Mouse (Mus musculus): Measurements from ENCODE around the gene Prdx6. TPM values are rescaled to one million over a fixed set of nuclear protein-coding genes. Genes with fewer than 3 reads are reported as not detected.
A peak's percentile ranks its signal among the peaks of the same experiment; 100 is the strongest.
"Not testable (repeated sequence)": the region's sequence is repeated elsewhere in the genome, so short reads cannot be mapped to it uniquely, and the experiment has no call there.

Gene Prdx6
- polyA plus RNA-seq, 1 experiment from 2014 or later = 732 TPM

GRCm38 (mm10) chr1:161214465-161214864, 36.6 kb downstream of the Prdx6 start:
- Histone ChIP-seq H3K4me2 (ENCODE audit: low read depth, severe bottlenecking) (no peak overlapping the region), H3K27ac (replicated peaks; ENCODE audit: low read depth, low read length) (no peak overlapping the region), H3K9me3 (ENCODE audit: control insufficient read depth, low read length) (no peaks in the 10 kb centered on the region), H3K36me3 (ENCODE audit: control insufficient read depth, insufficient read depth, low read length) (no peaks in the 10 kb centered on the region), H3K4me3 (ENCODE audit: low read depth, low read length) (no peak overlapping the region), H3K9ac (ENCODE audit: low read length) (no peak overlapping the region), H3K4me1 (ENCODE audit: control insufficient read depth, insufficient read depth, low read length) (no peaks in the 10 kb centered on the region), H3K27me3 (ENCODE audit: control insufficient read depth, insufficient read depth, low read length) (no peaks in the 10 kb centered on the region)
- no peak for DNase-seq (ENCODE audit: low spot score)
- WGBS = 35% methylated on average over 4 of the region's 4 CpGs
- no peak for ATAC-seq (ENCODE audit: insufficient number of reproducible peaks, low FRiP score, low TSS enrichment, low read depth)

DNA sequence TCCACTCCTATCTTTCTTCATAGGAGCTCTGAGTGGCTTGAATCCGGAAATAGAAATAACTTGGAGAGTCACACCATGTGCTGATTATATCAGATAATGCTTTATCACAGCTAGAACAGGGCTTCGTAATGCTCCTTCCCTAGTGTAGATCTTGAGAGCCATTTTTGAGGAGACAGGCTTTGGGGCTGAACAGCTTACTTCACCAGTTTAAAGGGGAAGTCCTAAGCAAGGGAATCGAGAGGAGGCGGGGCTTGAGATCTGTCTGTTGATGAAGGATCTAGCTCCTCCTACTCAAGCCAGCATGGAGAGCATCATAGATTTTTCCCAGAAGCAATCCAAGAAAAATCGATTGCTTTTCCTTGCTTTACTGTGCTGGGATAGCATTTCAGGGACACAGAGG, 51.2 kb downstream of the Prdx6 start:
- no peaks in the 10 kb centered on the region for H3K27me3 ChIP-seq (ENCODE audit: control insufficient read depth, insufficient read depth, low read length)
- no peak for ATAC-seq (ENCODE audit: insufficient number of reproducible peaks, low FRiP score, low TSS enrichment, low read depth)
- no peaks in the 10 kb centered on the region for H3K9me3 ChIP-seq (ENCODE audit: control insufficient read depth, low read length)
- H3K27ac ChIP-seq (replicated peaks; ENCODE audit: low read depth, low read length) = no peak overlapping the region
- H3K36me3 ChIP-seq (ENCODE audit: control insufficient read depth, insufficient read depth, low read length) = no peaks in the 10 kb centered on the region
- 78% methylated on average over 5 of the region's 5 CpGs for WGBS
- no peak overlapping the region for H3K4me2 ChIP-seq (ENCODE audit: low read depth, severe bottlenecking)
- H3K9ac ChIP-seq (ENCODE audit: low read length) = no peak overlapping the region
- no peaks in the 10 kb centered on the region for H3K4me1 ChIP-seq (ENCODE audit: control insufficient read depth, insufficient read depth, low read length)
- no peak overlapping the region for H3K4me3 ChIP-seq (ENCODE audit: low read depth, low read length)
- no peak for DNase-seq (ENCODE audit: low spot score)

DNA sequence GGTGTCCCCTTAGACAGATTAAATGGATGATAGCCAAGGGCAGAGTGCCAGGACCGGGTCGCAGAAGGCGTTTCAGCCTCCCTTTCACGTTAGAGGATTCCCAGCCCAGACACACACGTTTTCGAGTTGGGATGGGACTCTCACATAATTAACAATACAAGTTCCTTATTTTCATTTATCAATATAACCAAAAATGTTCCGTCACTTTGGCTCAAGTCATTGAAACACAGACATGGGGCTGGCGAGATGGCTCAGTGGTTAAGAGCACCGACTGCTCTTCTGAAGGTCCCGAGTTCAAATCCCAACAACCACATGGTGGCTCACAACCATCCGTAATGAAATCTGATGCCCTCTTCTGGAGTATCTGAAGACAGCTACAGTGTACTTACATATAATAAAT, 54.7 kb downstream of the Prdx6 start:
- H3K4me1 ChIP-seq (ENCODE audit: control insufficient read depth, insufficient read depth, low read length); H3K36me3 ChIP-seq (ENCODE audit: control insufficient read depth, insufficient read depth, low read length); H3K27ac ChIP-seq (replicated peaks; ENCODE audit: low read depth, low read length); H3K27me3 ChIP-seq (ENCODE audit: control insufficient read depth, insufficient read depth, low read length); H3K9ac ChIP-seq (ENCODE audit: low read length); DNase-seq (ENCODE audit: low spot score); H3K4me2 ChIP-seq (ENCODE audit: low read depth, severe bottlenecking); H3K4me3 ChIP-seq (ENCODE audit: low read depth, low read length); H3K9me3 ChIP-seq (ENCODE audit: control insufficient read depth, low read length): not testable (repeated sequence)
- 0 out of 2 replicates have a peak, but pooled peaks have one; percentile 9 for ATAC-seq (ENCODE audit: insufficient number of reproducible peaks, low FRiP score, low TSS enrichment, low read depth)
- WGBS = 67% methylated on average over 11 of the region's 11 CpGs

DNA sequence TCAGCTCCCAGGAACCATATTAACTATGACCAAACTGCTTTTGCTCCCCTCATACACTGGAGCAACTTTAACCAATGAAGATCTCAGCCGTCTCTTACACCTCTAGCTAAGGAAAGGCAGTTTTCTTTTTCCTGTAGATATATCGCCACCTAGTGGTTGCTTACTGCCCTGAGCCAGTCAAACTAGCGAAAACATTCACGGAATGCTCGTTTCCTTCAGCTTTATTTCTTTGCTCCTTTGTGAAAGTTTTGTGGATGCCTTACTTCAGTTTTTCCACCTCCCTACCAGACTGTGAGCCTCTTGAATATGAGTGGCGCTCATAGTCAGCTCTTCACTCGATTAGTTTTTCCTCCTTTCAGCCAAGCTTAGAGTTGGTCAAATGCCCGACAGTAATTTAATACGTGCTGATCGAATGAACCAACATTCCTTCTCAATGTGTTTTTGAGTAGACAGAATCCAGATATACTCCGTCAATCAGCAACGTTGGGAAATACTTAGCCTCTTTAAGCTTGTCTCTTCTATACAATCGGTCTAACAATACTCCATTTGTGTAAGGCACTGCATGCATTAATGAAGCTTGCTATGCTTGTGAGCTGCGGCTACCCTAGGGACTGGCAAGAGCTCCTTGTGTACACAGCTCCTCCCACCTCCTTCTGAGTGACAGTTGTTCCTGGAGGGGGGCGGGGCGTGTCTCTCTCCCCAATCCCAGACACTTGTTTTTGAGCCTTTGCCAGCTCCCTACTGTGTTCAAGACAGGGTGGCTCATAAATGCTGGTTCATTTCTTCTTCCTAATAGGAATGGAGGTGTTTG, 55.3 kb downstream of the Prdx6 start:
- no peaks in the 10 kb centered on the region for H3K4me1 ChIP-seq (ENCODE audit: control insufficient read depth, insufficient read depth, low read length)
- no peaks in the 10 kb centered on the region for H3K9me3 ChIP-seq (ENCODE audit: control insufficient read depth, low read length)
- peak overlapping the region; percentile 48; the same call in 1 of the 2 replicates for H3K9ac ChIP-seq (ENCODE audit: low read length)
- H3K36me3 ChIP-seq (ENCODE audit: control insufficient read depth, insufficient read depth, low read length) = no peaks in the 10 kb centered on the region
- ATAC-seq (ENCODE audit: insufficient number of reproducible peaks, low FRiP score, low TSS enrichment, low read depth) (peak; percentile 91), DNase-seq (ENCODE audit: low spot score) (peak; percentile 83)
- H3K4me3 ChIP-seq (ENCODE audit: low read depth, low read length) = peak overlapping the region; percentile 37
- WGBS = under 1% methylated on average over 16 of the region's 16 CpGs
- no peak overlapping the region; the same call in 1 of the 2 replicates for H3K27ac ChIP-seq (replicated peaks; ENCODE audit: low read depth, low read length)
- no peaks in the 10 kb centered on the region for H3K27me3 ChIP-seq (ENCODE audit: control insufficient read depth, insufficient read depth, low read length)
- peak overlapping the region; percentile 58 for H3K4me2 ChIP-seq (ENCODE audit: low read depth, severe bottlenecking)

DNA sequence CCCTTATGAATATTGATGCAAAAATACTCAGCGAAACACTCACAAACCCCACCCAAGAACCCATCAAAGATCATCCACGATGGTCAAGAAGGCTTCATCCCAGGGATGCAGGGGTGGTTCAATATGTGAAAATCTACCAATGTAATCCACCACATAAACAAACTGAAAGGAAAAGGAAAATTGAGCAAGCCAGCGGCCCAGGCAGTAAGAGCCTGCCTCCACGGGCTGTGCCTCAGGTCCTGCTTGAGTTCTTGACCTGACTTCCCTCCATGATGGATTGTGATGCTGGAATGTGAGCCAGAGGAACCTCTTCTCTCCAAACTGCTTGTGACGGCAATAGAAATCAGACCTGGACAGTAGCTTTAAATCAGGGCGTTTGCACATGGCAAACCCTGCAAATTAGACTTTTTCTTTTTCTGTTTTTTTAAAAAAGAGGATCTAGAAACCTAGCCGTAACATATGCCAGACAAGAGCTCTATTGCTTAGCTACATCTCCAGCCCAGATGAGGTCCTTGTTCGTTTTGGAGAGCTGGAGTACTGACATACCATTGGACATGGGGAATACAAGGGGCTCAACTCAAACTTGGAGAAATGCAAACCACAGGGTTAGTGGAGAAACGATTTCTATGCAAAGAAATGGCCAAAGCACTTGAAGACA, 60.6 kb downstream of the Prdx6 start:
- H3K9me3 ChIP-seq (ENCODE audit: control insufficient read depth, low read length) = no peaks in the 10 kb centered on the region
- H3K27me3 ChIP-seq (ENCODE audit: control insufficient read depth, insufficient read depth, low read length) = no peaks in the 10 kb centered on the region
- no peaks in the 10 kb centered on the region for H3K36me3 ChIP-seq (ENCODE audit: control insufficient read depth, insufficient read depth, low read length)
- H3K4me2 ChIP-seq (ENCODE audit: low read depth, severe bottlenecking) = no peak overlapping the region
- H3K4me3 ChIP-seq (ENCODE audit: low read depth, low read length) = no peak overlapping the region
- no peak overlapping the region for H3K27ac ChIP-seq (replicated peaks; ENCODE audit: low read depth, low read length)
- WGBS = 76% methylated on average over 9 of the region's 9 CpGs
- ATAC-seq (ENCODE audit: insufficient number of reproducible peaks, low FRiP score, low TSS enrichment, low read depth) (no peak), DNase-seq (ENCODE audit: low spot score) (no peak)
- H3K9ac ChIP-seq (ENCODE audit: low read length) = no peak overlapping the region
- H3K4me1 ChIP-seq (ENCODE audit: control insufficient read depth, insufficient read depth, low read length) = no peaks in the 10 kb centered on the region

Other genes starting within 250 kb of the Prdx6 start
- 9.3 and 11.5 TPM in 2 replicates for gene Zbtb37, start 216.4 kb downstream of the Prdx6 start, polyA plus RNA-seq (2014; fragmentation: Nextera tagmentation; extraction: Ambion mirVana)
- gene Dars2, start 180.6 kb downstream of the Prdx6 start, polyA plus RNA-seq (2014; fragmentation: Nextera tagmentation; extraction: Ambion mirVana) = 48.0 and 51.6 TPM in 2 replicates
- 41.7 and 44.8 TPM in 2 replicates for gene Cenpl, start 180.5 kb downstream of the Prdx6 start, polyA plus RNA-seq (2014; fragmentation: Nextera tagmentation; extraction: Ambion mirVana)
- 18.1 and 21.1 TPM in 2 replicates for gene Klhl20, start 119.7 kb downstream of the Prdx6 start, polyA plus RNA-seq (2014; fragmentation: Nextera tagmentation; extraction: Ambion mirVana)
- 3.3 and 3.8 TPM in 2 replicates for gene Ankrd45, start 108.5 kb downstream of the Prdx6 start, polyA plus RNA-seq (2014; fragmentation: Nextera tagmentation; extraction: Ambion mirVana)
- gene Tex50, start 91.9 kb downstream of the Prdx6 start, polyA plus RNA-seq (2014; fragmentation: Nextera tagmentation; extraction: Ambion mirVana) = not detected in 2 replicates
- gene Tnfsf4, start 144.2 kb upstream of the Prdx6 start, polyA plus RNA-seq (2014; fragmentation: Nextera tagmentation; extraction: Ambion mirVana) = 0.08 TPM in 1 of 2 replicates, not detected in the other
- gene Tnfsf18, start 243.4 kb upstream of the Prdx6 start, polyA plus RNA-seq (2014; fragmentation: Nextera tagmentation; extraction: Ambion mirVana) = not detected in 2 replicates